Mouse (Mus musculus): ENCODE measurements around the gene Trim8. TPM values are rescaled to one million over a fixed set of nuclear protein-coding genes. Genes with fewer than 3 reads are reported as not detected.

Gene Trim8
- polyA plus RNA-seq, 1 experiment from 2014 or later: 28.7 TPM

- no peak overlapping the region for H3K4me3 ChIP-seq (ENCODE audit: low read depth, low read length)
- no peaks in the 10 kb centered on the region for H3K27me3 ChIP-seq (ENCODE audit: control insufficient read depth, insufficient read depth, low read length)
- WGBS: 43% methylated on average over 10 of the region's 10 CpGs
- H3K36me3 ChIP-seq (ENCODE audit: control insufficient read depth, insufficient read depth, low read length): peaks cover 9% of the 10 kb centered on the region; the same call in 1 of the 2 replicates
- H3K27ac ChIP-seq (ENCODE audit: low read depth, low read length): no peak overlapping the region
- no peak overlapping the region for H3K4me2 ChIP-seq (ENCODE audit: low read depth)
- H3K4me1 ChIP-seq (ENCODE audit: control insufficient read depth, insufficient read depth, low read length): peaks cover 7% of the 10 kb centered on the region; the same call in 1 of the 2 replicates
- ATAC-seq (ENCODE audit: insufficient read depth, low FRiP score, low TSS enrichment): no peak
- no peak overlapping the region for H3K9ac ChIP-seq (ENCODE audit: low read length)
- DNase-seq (ENCODE audit: low spot score): no peak
- H3K9me3 ChIP-seq (ENCODE audit: control insufficient read depth, low read length): no peaks in the 10 kb centered on the region
Observed at GRCm38 (mm10) chr19:46477432-46477845, 24.1 kb upstream of the Trim8 start.

GRCm38 (mm10) chr19:46478242-46478641, 23.3 kb upstream of the Trim8 start:
- Histone ChIP-seq H3K27ac (ENCODE audit: low read depth, low read length) (no peak overlapping the region), H3K36me3 (ENCODE audit: control insufficient read depth, insufficient read depth, low read length) (peaks cover 9% of the 10 kb centered on the region; the same call in 1 of the 2 replicates), H3K27me3 (ENCODE audit: control insufficient read depth, insufficient read depth, low read length) (no peaks in the 10 kb centered on the region), H3K9ac (ENCODE audit: low read length) (no peak overlapping the region), H3K9me3 (ENCODE audit: control insufficient read depth, low read length) (no peaks in the 10 kb centered on the region), H3K4me2 (ENCODE audit: low read depth) (no peak overlapping the region), H3K4me3 (ENCODE audit: low read depth, low read length) (no peak overlapping the region), H3K4me1 (ENCODE audit: control insufficient read depth, insufficient read depth, low read length) (peaks cover 7% of the 10 kb centered on the region; the same call in 1 of the 2 replicates)
- ATAC-seq (ENCODE audit: insufficient read depth, low FRiP score, low TSS enrichment) (no peak), DNase-seq (ENCODE audit: low spot score) (no peak)
- WGBS: 84% methylated on average over 4 of the region's 4 CpGs

GRCm38 (mm10) chr19:46478826-46479225, 22.7 kb upstream of the Trim8 start:
- no peaks in the 10 kb centered on the region for H3K9me3 ChIP-seq (ENCODE audit: control insufficient read depth, low read length)
- 57% methylated on average over 5 of the region's 5 CpGs for WGBS
- ATAC-seq (ENCODE audit: insufficient read depth, low FRiP score, low TSS enrichment) (no peak), DNase-seq (ENCODE audit: low spot score) (no peak)
- H3K9ac ChIP-seq (ENCODE audit: low read length): no peak overlapping the region
- no peaks in the 10 kb centered on the region for H3K27me3 ChIP-seq (ENCODE audit: control insufficient read depth, insufficient read depth, low read length)
- no peak overlapping the region for H3K4me3 ChIP-seq (ENCODE audit: low read depth, low read length)
- peaks cover 9% of the 10 kb centered on the region; the same call in 1 of the 2 replicates for H3K36me3 ChIP-seq (ENCODE audit: control insufficient read depth, insufficient read depth, low read length)
- peaks cover 7% of the 10 kb centered on the region; the same call in 1 of the 2 replicates for H3K4me1 ChIP-seq (ENCODE audit: control insufficient read depth, insufficient read depth, low read length)
- no peak overlapping the region; the same call in 1 of the 2 replicates for H3K27ac ChIP-seq (ENCODE audit: low read depth, low read length)
- H3K4me2 ChIP-seq (ENCODE audit: low read depth): no peak overlapping the region

GRCm38 (mm10) chr19:46479306-46480075, 22.0 kb upstream of the Trim8 start:
- no peak overlapping the region; the same call in 1 of the 2 replicates for H3K27ac ChIP-seq (ENCODE audit: low read depth, low read length)
- no peak for ATAC-seq (ENCODE audit: insufficient read depth, low FRiP score, low TSS enrichment)
- H3K36me3 ChIP-seq (ENCODE audit: control insufficient read depth, insufficient read depth, low read length): peaks cover 9% of the 10 kb centered on the region; the same call in 1 of the 2 replicates
- H3K4me2 ChIP-seq (ENCODE audit: low read depth): no peak overlapping the region
- H3K4me3 ChIP-seq (ENCODE audit: low read depth, low read length): no peak overlapping the region
- no peak overlapping the region for H3K9ac ChIP-seq (ENCODE audit: low read length)
- DNase-seq (ENCODE audit: low spot score): no peak
- H3K9me3 ChIP-seq (ENCODE audit: control insufficient read depth, low read length): no peaks in the 10 kb centered on the region
- peaks cover 7% of the 10 kb centered on the region; the same call in 1 of the 2 replicates for H3K4me1 ChIP-seq (ENCODE audit: control insufficient read depth, insufficient read depth, low read length)
- H3K27me3 ChIP-seq (ENCODE audit: control insufficient read depth, insufficient read depth, low read length): no peaks in the 10 kb centered on the region
- WGBS: 77% methylated on average over 21 of the region's 21 CpGs

GRCm38 (mm10) chr19:46480624-46481345, 20.7 kb upstream of the Trim8 start:
- peaks cover 4% of the 10 kb centered on the region for H3K36me3 ChIP-seq (ENCODE audit: control insufficient read depth, insufficient read depth, low read length)
- no peaks in the 10 kb centered on the region for H3K9me3 ChIP-seq (ENCODE audit: control insufficient read depth, low read length)
- no peak overlapping the region for H3K4me2 ChIP-seq (ENCODE audit: low read depth)
- no peaks in the 10 kb centered on the region for H3K27me3 ChIP-seq (ENCODE audit: control insufficient read depth, insufficient read depth, low read length)
- ATAC-seq (ENCODE audit: insufficient read depth, low FRiP score, low TSS enrichment): no peak
- no peak overlapping the region for H3K9ac ChIP-seq (ENCODE audit: low read length)
- no peak overlapping the region for H3K4me3 ChIP-seq (ENCODE audit: low read depth, low read length)
- H3K4me1 ChIP-seq (ENCODE audit: control insufficient read depth, insufficient read depth, low read length): peaks cover 7% of the 10 kb centered on the region; the same call in 1 of the 2 replicates
- DNase-seq (ENCODE audit: low spot score): no peak
- H3K27ac ChIP-seq (ENCODE audit: low read depth, low read length): no peak overlapping the region
- WGBS: 79% methylated on average over 10 of the region's 10 CpGs

- no peak overlapping the region for H3K4me2 ChIP-seq (ENCODE audit: low read depth)
- WGBS: 51% methylated on average over 3 of the region's 3 CpGs
- no peaks in the 10 kb centered on the region for H3K27me3 ChIP-seq (ENCODE audit: control insufficient read depth, insufficient read depth, low read length)
- no peak overlapping the region for H3K9ac ChIP-seq (ENCODE audit: low read length)
- H3K4me3 ChIP-seq (ENCODE audit: low read depth, low read length): no peak overlapping the region
- ATAC-seq (ENCODE audit: insufficient read depth, low FRiP score, low TSS enrichment) (no peak), DNase-seq (ENCODE audit: low spot score) (no peak)
- no peak overlapping the region for H3K27ac ChIP-seq (ENCODE audit: low read depth, low read length)
- peaks cover 7% of the 10 kb centered on the region; the same call in 1 of the 2 replicates for H3K4me1 ChIP-seq (ENCODE audit: control insufficient read depth, insufficient read depth, low read length)
- H3K9me3 ChIP-seq (ENCODE audit: control insufficient read depth, low read length): no peaks in the 10 kb centered on the region
- H3K36me3 ChIP-seq (ENCODE audit: control insufficient read depth, insufficient read depth, low read length): peaks cover 3% of the 10 kb centered on the region
Observed at GRCm38 (mm10) chr19:46481352-46481751, 20.1 kb upstream of the Trim8 start.

- ATAC-seq (ENCODE audit: insufficient read depth, low FRiP score, low TSS enrichment): no peak
- H3K9me3 ChIP-seq (ENCODE audit: control insufficient read depth, low read length): no peaks in the 10 kb centered on the region
- H3K4me1 ChIP-seq (ENCODE audit: control insufficient read depth, insufficient read depth, low read length): peaks cover 7% of the 10 kb centered on the region; the same call in 1 of the 2 replicates
- H3K27me3 ChIP-seq (ENCODE audit: control insufficient read depth, insufficient read depth, low read length): no peaks in the 10 kb centered on the region
- H3K9ac ChIP-seq (ENCODE audit: low read length): no peak overlapping the region
- no peak for DNase-seq (ENCODE audit: low spot score)
- no peak overlapping the region for H3K27ac ChIP-seq (ENCODE audit: low read depth, low read length)
- WGBS: 44% methylated on average over 4 of the region's 4 CpGs
- H3K4me2 ChIP-seq (ENCODE audit: low read depth): no peak overlapping the region
- H3K36me3 ChIP-seq (ENCODE audit: control insufficient read depth, insufficient read depth, low read length): peaks cover 3% of the 10 kb centered on the region
- H3K4me3 ChIP-seq (ENCODE audit: low read depth, low read length): no peak overlapping the region
Observed at GRCm38 (mm10) chr19:46481756-46482155, 19.7 kb upstream of the Trim8 start.

- ATAC-seq (ENCODE audit: insufficient read depth, low FRiP score, low TSS enrichment) (no peak), DNase-seq (ENCODE audit: low spot score) (no peak)
- H3K4me2 ChIP-seq (ENCODE audit: low read depth): no peak overlapping the region
- H3K27me3 ChIP-seq (ENCODE audit: control insufficient read depth, insufficient read depth, low read length): no peaks in the 10 kb centered on the region
- H3K9ac ChIP-seq (ENCODE audit: low read length): no peak overlapping the region
- no peak overlapping the region for H3K27ac ChIP-seq (ENCODE audit: low read depth, low read length)
- no peak overlapping the region for H3K4me3 ChIP-seq (ENCODE audit: low read depth, low read length)
- H3K36me3 ChIP-seq (ENCODE audit: control insufficient read depth, insufficient read depth, low read length): peaks cover 3% of the 10 kb centered on the region
- WGBS: 51% methylated on average over 17 of the region's 17 CpGs
- H3K4me1 ChIP-seq (ENCODE audit: control insufficient read depth, insufficient read depth, low read length): no peaks in the 10 kb centered on the region; the same call in 1 of the 2 replicates
- H3K9me3 ChIP-seq (ENCODE audit: control insufficient read depth, low read length): no peaks in the 10 kb centered on the region
Observed at GRCm38 (mm10) chr19:46482896-46483516, 18.5 kb upstream of the Trim8 start.
